Mouse (Mus musculus) thymus, postnatal 4 days (tissue): ENCODE data around the gene Plekha7.

Experiments
- DNase-seq: peaks from one replicate; pipeline ENCODE4 v3.0.0; 2021

Gene Plekha7

DNA sequence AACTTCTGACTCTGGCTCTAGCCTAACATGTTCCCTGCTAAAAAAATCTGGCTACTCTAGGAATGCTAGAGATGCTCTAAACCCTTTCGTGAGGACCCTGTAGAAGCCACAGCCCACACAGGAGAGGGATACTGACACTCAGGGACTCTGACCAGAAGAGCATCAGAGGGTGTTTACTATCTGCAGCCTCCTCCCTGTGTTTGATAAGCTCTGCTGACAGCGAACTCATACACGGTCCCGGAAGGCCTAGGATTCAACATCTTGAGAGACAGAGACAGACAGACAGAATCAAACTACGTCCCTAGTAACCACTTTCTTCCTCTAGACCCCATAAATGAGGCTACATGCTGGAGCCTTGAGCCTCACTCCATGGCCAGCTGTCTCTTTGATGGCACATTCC lies 20.2 kb downstream of the Plekha7 start:
- no peak for DNase-seq

DNA sequence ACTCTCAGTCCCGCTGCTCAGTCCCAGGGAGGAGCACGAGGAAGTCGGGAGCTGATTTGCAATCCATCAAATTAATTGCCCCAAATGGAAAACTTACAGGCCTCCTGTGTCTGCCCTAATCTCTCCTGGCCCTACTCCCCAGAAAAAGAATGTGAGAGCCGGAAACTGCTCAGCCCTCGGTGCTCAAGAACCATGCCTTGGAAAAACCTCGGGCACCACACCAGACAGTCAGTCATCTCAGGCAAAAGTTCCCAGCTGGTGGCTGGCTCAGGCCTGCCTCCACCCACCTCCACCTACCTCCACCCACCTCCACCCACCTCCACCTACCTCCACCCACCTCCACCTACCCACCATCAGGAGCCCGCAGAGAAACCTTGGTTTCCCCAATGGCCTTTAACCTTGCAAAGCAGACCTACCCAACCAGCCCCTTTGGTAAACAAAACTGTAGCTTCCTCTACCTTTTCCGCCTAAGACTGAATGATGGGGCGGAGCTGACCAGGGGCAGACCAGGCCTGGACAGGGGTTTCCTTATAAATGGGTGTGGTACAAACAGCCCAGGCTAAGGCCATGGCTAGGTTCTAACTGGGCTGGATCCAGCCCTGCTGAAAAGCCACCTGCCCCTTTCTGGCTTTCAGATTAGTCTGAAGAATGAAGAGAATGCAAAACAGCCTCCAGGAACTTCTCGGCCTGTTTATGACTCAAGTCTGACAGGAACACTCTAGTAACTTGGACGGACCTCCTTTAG lies 21.4 kb downstream of the Plekha7 start:
- no peak for DNase-seq

DNA sequence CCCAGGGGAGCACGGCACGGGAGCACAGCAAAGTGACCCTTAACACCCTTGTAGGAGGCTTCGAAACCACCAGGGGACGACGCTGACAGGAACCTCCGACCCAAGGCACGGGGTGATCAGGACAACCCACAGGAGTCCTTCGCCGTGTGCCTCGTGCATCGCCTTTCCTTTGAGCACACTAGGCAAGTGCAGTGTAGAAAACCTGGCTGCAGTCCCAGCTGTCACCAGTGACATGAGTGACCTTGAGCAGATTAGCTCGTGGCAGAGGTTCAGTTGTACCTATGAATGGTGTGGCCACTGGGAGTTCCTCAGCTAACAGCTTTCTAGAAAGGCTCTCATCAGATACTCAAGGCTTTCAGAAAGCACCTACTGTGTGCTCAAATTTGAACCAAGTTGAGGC lies 22.0 kb downstream of the Plekha7 start:
- no peak for DNase-seq

DNA sequence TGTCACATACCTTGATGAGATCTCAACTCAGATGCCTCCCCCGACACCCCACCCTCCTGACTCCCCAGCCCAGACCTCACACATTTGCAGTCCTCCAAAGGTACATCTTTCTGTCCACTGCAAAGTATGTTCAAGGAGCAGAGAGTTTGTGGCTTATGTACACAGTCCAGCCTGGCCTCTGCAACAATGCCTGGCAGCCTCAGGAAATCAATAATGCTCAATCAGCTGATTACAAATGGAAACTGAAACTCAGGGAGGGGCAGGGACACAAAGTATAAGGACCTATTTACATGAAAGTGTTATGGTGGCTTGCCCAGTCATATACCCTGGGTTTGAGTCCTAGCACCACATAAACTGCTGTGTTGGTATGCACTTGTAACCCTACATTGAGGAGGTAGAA lies 23.0 kb downstream of the Plekha7 start:
- no peak for DNase-seq

DNA sequence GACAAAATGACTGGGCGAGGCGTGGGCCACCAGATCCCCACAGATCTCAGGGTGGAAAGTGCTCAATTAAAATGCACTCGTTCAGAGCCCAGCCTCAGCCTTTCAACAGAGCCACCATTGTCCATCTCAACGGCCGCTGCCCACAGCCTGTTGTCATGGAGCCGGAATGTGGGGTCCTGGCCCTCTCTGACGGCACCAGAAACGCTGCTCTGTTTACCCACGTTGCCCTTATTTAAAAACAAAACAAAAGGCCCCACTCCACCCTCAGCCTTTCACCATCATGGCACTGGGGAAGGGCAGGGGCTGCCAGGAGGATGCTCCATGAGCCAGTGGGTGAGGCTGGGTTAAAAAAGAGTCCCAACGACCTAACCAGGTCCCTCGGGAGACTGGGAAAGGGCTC lies 25.4 kb downstream of the Plekha7 start:
- no peak for DNase-seq

DNA sequence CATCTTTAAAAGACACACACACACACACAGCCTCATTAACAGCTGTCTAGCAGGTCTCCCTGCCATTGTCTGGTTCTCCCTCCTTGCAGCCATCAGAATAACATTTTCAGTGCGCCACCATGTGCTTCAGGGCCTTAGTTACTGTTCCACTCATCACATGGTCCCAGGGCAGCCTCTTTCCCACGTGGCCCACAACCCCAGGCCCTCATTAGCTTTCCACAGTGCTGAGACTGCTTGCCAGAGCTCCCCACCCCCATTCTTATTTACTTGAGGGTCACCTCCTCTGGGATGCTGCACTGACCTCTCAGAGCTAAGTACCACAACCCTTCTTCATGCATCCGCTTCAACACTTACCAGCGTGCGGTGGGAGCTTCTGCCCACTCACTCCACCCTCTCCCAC lies 28.1 kb downstream of the Plekha7 start:
- DNase-seq, result no peak

DNA sequence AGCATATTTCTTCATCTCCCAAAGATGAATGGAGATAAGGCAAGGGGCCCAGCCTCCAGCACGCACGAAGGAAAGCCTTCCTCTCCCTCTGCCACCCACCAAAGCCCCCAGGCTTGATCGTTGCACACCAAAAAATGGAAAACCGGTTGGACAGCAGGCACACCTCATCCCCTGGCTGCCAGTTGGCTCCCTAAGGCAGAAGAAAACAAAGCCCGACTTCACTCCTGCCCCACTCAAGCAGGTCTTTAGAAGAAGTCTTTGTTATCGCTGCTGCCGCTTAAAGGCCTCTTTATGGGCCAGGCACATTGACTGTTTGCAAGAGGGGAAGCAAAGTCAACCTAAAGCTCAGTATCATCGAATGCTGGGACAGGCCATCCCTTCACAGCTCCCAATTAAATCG lies 29.9 kb downstream of the Plekha7 start:
- DNase-seq, result no peak

DNA sequence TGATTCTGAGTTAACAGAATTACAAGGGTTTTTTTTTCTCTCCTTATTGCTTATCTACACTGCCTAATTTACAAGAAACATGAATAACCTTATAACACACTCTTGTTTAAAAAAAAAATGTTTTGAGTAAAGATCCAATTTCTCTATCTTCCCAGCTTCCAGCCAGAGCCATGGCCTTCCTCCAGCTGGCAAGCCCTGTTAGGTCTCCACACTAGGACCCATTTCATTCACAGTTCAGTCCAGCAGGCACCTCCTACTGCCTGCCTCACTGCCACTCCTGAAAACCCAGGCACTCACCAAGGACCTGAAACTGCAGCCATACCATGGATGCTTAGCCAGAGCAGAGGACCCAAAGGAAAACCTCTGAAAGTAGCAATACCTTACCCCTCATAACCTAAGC lies 31.9 kb downstream of the Plekha7 start:
- DNase-seq, result no peak

DNA sequence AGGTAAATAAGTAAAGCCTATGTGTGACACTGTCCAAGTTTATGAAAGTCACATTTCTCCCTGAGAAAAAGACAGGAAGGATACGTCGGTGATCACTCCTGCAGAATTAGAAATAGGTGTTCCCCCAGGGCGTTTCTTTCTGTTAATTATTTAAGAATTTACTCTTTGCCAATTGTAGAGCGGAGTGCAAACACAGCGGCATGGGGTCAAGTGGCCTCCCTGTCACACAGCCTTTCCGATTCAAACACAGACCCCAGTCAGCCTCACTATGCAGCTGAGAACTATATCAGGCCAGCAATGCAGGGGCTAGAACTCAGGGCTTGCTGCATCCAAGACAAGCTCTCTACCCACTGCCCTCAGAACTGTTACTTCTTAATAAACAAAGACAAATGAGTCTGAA lies 35.1 kb downstream of the Plekha7 start:
- DNase-seq, result no peak

DNA sequence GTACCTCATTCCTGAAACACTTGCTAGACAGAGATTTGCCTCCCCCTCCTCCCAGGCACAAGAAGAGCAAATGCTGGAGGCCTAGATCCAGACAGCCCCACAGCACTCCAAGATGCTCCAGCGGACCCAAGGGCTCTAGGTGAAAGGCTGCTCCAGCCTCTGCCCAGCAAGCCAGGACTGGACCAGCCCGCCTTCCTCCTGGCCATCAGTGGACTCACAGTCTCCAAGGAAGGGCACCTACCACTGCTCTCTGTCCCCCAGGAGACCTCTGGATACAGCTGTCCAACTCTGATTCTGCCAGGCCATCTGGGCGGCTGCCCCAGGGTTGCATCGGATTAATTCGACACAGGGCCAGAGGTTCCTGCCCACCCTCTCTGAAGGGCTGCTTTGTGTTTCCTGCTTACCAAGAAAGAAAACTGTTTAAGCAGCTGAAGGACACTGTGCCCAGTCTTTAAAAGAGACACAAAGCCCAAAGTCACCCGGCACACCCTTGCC lies 38.6 kb downstream of the Plekha7 start:
- DNase-seq, result no peak

DNA sequence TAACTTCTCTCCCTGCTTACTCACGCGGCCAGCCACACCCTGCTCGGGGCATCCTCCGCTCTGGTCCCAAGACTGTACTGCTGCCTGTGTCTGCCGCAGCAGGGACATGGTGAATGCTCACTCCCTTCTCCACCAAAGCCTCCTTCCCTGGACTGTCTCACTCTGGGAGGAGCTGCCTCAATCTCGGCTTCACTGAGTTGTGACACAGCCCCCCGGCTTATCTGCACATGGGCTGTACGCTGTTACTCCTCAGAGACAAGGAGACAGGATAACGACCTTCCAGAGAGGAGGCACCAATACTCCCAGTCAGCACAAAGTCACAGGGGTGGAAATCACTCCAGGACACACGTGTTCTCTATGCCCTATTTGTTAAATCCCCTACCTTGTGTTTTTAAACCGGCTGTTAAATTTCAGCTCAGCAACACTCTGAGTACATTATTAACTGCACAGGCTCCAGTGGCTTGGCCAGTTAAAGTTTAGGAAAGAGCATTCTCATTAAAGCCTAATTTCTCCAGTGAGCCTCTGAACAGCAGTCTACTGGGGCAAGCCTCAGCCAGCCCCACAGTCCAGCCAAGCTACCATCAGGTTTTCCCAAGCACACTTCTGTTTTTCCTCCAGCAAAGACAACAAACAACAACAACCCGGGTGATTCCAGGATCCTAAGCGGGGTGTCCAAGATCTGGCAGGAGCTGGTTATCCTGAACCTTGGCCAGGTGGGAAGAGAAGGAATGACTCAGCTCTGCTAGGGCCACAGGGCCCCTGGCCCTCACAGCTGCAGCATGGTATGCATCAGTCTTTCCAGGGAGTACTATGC lies 39.9 kb downstream of the Plekha7 start:
- no peak for DNase-seq

DNA sequence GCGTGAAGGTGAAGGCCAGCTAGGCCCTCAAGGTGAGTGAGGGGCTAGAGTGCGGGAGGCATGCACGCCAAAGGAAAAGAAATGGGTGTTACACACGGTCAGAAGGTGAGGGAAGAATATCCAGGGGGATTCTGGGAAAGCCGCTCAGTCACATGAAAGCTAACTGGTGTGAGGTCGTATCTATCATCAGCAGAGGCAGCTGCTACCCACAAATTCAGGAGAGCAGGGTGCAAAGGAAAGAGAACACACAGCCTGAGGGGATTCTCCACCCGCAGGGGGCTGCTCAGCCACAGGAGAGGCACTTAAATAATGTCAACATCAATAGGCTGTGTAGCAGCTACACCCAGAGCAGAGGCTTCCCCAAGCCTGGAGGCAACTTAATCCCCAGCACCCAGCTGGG lies 44.9 kb downstream of the Plekha7 start:
- DNase-seq, result no peak

DNA sequence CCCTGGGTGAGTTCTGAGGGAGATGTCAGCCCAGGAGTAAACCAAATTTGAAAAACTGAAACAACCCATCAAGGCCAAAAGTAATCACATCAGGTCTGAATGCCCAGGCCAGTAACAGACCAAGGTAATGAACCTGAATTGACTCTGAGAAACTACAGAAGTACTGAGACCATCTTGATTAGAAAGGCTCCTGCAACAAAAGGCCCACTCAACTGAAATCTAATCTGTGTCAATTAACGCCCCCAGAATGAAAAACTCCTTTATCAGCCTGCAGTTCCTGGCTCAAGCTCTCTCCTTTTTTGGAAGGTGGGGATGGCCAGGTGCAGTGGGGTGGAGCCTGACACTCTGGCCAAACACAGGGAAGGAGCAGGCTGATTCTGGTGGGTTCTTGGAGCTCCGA lies 45.7 kb downstream of the Plekha7 start:
- DNase-seq, result no peak

DNA sequence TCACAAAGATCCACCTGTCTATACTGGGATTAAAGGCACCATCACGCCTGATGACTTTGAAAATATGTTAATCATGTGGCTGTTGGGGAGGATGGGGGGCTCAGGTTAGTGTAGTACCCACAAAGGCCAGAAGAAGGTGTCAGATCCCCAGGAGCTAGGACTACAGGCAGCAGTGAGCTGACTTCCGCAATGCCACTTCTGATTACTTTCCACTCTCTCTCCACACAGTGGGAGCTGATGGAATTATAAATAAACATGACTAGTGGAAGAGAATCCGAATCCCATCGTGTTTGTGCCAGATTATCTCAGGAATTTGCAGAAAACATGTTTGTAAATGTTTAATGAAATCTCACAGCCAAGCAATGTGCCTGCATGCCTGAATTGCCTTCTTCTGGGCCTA lies 46.1 kb downstream of the Plekha7 start:
- DNase-seq, result peak; percentile 45

DNA sequence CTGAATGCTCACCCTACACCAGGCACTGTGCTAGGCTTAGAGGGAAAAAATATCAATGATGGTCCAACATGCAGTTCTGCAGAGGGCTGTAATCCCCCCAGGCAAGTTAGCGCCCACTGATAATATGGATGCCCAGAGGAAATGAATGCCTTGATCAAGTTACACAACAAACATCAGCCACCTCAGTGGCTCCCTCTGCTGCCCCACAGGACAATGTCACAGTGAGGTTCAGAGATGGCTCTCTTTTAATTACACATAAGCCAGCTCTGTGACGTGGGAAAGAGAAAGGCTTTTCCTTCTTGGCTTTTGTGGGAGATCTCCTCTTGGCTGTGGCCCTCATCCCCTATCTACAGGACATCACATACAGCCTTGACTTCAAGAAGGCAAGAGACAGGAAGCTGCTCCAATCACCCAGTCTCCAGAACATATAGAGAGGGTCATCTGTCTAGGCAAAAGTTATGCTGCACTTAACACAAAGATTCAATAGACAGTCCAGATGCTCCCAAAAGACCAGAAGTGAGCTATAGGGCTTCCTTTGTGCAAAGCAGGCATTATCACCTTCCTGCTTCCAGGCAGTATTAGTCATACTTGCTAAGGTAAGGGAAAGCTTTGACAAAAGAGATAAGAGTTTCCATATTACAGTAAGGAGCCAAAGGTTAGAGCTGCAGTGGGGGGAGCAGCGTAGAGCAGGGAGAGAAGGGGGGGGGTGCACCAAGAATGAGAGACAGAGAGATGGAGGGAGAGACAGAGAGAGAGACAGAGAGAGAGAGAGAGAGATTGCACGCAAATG lies 47.2 kb downstream of the Plekha7 start:
- DNase-seq, result peak; percentile 53

DNA sequence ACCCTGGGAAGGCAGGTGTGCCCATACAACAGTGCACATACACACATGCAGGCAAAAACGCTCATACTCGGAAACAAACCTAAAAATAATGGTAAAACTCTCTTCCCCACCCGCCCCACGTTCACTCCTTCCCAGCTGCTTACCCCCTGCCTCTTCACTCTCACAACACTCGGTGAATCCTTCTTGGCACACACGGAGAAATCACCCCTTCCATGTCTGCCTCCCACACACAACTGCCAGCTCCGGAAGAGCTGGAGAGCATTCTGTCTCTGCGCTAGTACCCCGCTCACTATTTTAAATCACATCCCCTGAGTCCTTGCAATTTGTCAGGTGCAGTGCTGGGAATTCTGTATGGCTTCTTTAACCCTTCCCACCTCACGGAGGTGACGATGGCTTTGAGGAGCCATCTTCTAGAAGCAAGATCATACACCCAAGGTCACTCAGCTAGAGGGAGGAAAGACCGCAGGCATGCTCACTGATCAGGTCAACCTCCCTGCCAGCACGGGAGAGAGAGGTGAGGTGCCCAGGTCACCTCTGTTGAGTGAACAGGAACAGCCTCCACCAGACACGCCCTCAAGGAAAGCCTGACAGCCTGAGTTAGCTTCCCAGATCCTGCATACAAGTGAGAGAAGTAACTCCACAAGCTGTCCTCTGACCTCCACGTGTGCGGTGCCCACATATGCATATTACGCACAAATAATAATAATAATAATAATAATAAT lies 49.6 kb downstream of the Plekha7 start:
- no peak for DNase-seq

DNA sequence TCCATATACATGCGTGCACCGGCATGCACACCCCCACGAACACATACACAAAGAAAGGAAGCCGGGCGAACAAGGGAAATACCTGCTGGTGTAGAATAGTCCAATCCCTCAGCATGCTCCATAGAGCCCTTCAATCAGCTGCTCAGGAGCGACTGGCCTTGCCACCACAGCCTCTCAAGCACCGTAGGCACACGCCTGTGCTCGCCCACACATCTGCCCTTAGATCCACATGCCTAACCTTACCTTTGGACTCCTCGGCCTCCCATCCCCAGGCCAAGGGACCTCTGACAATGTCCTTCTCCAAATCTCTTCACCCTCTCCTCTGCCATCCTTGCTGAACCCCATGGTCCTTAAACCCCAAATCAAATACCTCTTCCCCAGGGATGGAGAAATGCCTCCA lies 50.2 kb downstream of the Plekha7 start:
- no peak for DNase-seq

DNA sequence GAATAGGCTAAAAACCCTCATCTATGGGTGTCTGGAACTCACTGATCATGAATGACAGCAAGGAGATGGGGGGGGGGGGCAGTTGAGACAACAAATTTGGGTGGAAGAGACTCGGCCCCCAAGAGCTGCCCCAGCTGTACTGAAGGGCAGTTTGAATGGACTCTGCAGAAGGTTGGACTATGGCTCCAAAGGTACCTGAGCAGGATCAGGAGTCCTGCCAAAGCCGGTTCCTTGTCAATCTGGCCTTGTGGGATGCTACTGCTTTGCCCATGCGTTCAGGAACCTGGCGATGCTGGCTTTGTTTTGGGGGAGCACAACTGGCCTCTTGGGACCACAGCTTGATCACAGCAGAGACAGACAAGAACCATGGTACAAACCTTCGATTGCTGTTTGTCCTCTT lies 52.5 kb downstream of the Plekha7 start:
- no peak for DNase-seq

DNA sequence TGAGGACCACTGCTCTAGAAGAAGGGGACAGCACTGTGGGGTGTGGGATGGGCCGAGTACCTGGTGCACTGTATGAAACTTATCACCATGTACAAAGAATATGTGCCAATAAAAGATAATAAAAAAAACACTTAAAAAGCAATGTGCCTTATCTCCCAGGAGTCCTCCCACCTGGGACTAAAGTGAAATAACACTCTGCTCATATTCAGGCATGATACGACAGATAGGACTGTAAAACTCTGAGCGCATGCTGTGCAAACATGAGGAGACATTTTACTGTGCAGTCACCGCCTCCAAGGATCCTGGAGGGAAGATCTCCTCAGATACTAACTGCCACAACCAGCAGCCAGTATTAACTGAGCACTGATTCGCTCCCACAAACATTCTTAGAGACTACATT lies 53.5 kb downstream of the Plekha7 start:
- no peak for DNase-seq

DNA sequence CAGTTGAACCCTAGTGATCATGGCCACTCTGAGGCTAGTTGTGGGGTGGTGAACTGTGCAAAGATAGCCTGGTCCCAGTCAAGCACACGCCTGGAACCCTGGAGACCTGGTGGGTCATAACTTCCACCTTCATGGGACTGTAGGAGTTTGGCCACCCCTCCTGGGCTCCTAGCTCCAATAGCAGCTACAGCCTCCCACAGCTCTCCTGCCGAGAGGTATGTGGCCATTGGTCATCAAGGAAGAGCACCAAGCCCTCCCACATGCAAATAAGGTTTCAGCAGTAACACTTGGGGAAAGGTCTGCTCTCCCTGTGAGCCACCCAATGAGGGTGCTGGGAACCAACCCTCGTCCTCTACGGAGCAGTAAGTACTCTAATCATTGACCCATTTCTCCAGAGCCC lies 55.7 kb downstream of the Plekha7 start:
- no peak for DNase-seq

DNA sequence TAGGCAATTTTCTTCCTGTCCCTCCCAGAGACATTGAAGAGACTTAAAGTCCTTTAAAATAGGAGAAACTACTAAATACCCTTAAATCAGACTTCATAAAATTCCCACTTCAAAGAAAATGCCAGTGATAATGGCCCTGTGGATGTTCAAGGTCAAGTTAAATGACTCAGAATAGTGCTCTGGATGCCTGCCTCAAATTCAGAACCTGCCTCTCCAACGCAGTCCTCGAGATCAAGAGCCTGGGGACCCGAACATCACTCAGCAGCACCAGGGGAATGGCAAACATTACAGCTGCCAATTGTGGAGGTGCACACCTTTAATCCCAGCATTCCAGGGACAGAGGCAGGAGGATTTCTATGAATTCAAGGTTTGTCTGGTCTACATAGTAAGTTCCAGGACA lies 56.7 kb downstream of the Plekha7 start:
- no peak for DNase-seq

DNA sequence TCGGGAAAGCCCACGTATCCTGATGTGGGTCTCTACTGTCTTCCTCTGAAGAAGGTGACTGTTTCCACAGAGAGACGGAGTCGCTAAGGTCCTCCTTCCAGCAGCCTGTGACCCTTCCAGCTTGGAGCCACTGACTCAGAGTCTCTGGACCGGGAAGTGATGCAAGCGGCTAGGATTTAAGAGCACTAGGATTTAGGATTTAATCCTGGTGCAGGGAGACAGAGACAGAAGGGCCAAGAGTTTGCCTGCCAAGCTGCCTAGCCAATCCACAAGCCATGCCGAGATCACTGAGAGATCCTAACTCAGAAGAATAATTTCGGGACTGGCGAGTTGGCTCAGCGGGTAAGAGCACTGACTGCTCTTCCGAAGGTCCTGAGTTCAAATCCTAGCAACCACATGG lies 59.6 kb downstream of the Plekha7 start:
- no peak for DNase-seq

DNA sequence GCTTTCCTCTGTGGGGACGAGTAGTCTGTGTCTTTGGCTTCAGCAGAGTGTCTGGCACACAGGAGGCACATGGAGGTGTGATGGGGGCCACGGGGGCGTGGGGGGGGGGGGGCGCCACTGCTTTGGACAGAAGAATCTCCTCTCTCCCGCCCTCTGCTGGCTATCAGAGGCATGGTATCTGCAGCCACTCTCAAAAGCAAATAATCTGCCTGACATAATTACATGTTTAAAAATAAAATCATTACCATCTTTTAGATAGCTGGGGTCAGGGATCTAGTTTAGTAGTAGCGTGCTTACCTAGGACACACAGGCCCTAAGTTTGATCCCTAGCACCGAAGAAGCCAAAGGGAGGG lies 60.8 kb downstream of the Plekha7 start:
- peak; percentile 66 for DNase-seq
